Mouse (Mus musculus) kidney, adult 2 months (tissue): ENCODE results near the gene Hba-a1. TPM values are rescaled to one million over a fixed set of nuclear protein-coding genes. Genes with fewer than 3 reads are reported as not detected.

Source experiments
- DNase-seq: peaks from one replicate; pipeline ENCODE4 v3.0.0; 2021
- H3K27ac ChIP-seq: fragments of 200-500 bp; 2 replicates; pipeline ENCODE4 v1.5.1; 2012; ENCODE audit warnings: low read depth, low read length, control low read depth, inconsistent platforms; ENCODE audit not compliant: insufficient read depth
- H3K27me3 ChIP-seq: fragments of 200-500 bp; replicated peaks from 2 replicates; pipeline ENCODE4 v1.6.1; 2012; ENCODE audit warnings: mild to moderate bottlenecking, moderate library complexity, low read length, inconsistent platforms; ENCODE audit not compliant: control insufficient read depth, insufficient read depth
- H3K36me3 ChIP-seq: fragments of 200-500 bp; 2 replicates; pipeline ENCODE4 v1.6.1; 2012; ENCODE audit warnings: mild to moderate bottlenecking, moderate library complexity, low read length, inconsistent platforms; ENCODE audit not compliant: control insufficient read depth, insufficient read depth
- H3K4me1 ChIP-seq: fragments of 200-500 bp; 2 replicates; pipeline ENCODE4 v1.6.1; 2011; ENCODE audit warnings: low read length; ENCODE audit not compliant: control insufficient read depth, insufficient read depth
- H3K4me3 ChIP-seq: fragments of 200-500 bp; 2 replicates; pipeline ENCODE4 v1.5.1; 2011; ENCODE audit warnings: mild to moderate bottlenecking, low read depth, low read length, control low read depth; ENCODE audit not compliant: insufficient read depth
- CTCF ChIP-seq: fragments of 200-500 bp; conservative IDR thresholded peaks from 2 replicates; pipeline ENCODE4 v1.5.1; 2011; ENCODE audit warnings: low read depth, mild to moderate bottlenecking, control low read depth, low read length, moderate library complexity, mixed read lengths; ENCODE audit not compliant: insufficient read depth, insufficient read length
- POLR2A ChIP-seq: fragments of 200-500 bp; IDR thresholded peaks from one replicate; pipeline ENCODE4 v1.6.1; 2011; ENCODE audit warnings: low read depth, low read length, control low read depth
- WGBS: fragments of 180-500 bp; shearing (Covaris S2); methylation state at CpG from one replicate; pipeline ENCODE4 v1.1.7; 2018; 5-methylcytosine and 5-hydroxymethylcytosine counted together
- polyA plus RNA-seq: library from polyadenylated mRNA; depleted of rRNA; stranded (reverse); fragments of >200 nt; gene quantifications from 2 replicates; pipeline ENCODE4 v1.2.3, GENCODE M21; 2012

Hba-a1 gene
- polyA plus RNA-seq, 1 experiment, result 2,108 TPM

DNA sequence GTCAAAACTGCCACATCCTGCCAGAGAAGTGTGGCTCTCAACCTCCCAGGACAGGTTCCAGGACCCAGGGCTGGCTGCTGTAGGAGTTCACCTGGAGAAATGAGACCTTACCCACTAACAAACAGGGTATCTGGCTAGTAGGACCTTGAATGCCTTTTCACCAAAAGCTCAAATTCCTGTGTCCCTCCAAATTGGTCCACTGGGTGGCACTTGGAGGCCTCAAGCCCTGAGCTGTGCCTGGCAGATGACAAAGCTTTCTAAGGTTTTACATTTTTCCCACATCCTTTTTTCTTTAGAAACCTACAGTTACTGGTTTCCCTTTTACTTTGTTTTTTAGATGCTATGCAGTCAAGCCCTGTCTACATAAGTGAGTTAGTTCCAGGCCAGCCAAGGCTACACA, 36.2 kb upstream of the Hba-a1 start:
- no peaks in the 10 kb centered on the region for H3K4me1 ChIP-seq
- H3K4me3 ChIP-seq, result no peak overlapping the region
- DNase-seq, result no peak
- no peak overlapping the region for H3K27ac ChIP-seq
- H3K36me3 ChIP-seq, result peaks cover 1% of the 10 kb centered on the region
- H3K27me3 ChIP-seq, result no peaks in the 10 kb centered on the region
- TF ChIP-seq CTCF, result 0 out of 2 replicates have a peak, but pooled peaks have one; percentile 15
- no peak for TF ChIP-seq POLR2A

DNA sequence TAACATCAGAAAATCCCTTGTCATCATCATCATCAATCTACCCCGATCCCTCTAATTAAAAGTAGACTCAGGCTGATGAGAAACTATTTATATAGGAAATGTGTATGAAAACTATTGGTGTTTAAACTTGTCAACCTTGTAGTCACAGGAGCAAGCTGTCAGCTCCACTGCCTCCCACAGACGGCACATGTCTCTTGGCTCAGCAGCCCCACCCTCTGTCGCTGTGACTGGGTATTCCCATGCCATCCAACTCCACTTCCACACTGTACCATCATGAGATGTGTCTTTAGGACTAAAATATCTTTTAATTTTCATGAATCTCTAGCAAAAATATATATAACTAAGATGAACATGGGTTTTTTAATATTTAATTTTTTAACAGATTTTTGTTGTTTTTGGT, 35.0 kb upstream of the Hba-a1 start:
- WGBS, result 69% methylated on average over 3 of the region's 3 CpGs

DNA sequence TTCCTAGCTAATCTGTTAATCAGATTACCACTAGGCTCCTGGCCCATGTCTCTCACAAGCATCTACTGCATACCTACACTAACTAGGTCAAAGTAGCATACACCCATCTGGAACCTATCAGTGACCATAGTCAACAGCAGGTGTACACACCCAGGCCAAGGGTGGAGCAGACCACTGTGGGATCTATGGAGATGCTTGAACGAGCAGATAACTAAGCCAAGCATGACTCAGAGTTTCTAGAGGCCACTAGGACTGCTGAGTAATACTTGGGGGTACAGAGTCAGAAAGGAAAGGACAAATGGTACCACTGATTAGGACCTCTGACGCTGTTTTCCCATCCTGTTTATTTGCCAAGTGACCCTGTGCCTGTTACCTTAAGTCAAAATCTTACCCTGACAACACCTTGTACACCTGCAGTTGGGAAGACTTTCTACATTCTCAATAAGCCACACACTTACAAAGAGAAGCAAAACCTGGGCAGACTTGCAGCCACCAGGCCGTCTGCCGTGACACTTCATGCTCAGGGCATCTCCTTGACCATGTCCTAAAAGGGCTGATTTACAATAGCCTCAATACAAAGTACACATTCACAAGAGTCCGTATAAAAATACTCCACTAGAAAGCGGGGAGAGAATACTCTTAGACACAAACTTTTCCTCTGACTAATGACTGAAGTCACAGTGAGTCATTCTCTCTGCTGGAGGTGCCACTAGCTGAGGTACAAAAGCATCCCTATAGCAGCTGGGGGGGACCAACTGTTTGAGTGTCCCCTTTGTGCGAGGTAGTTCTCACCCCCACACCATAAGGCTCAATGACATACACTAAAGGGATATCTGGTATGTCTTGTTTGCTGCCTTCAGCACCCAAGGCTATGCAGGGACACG, 32.2 kb upstream of the Hba-a1 start:
- Histone ChIP-seq H3K27me3 (no peaks in the 10 kb centered on the region), H3K4me3 (no peak overlapping the region), H3K36me3 (peaks cover 1% of the 10 kb centered on the region), H3K27ac (no peak overlapping the region), H3K4me1 (no peaks in the 10 kb centered on the region)
- 88% methylated on average over 8 of the region's 8 CpGs for WGBS
- no peak for DNase-seq
- no peak for TF ChIP-seq POLR2A
- no peak for TF ChIP-seq CTCF

More for the DNA sequence above, 35.0 kb upstream of the Hba-a1 start:
- Histone ChIP-seq H3K4me3 (no peak overlapping the region), H3K27ac (no peak overlapping the region), H3K4me1 (no peaks in the 10 kb centered on the region), H3K36me3 (peaks cover 1% of the 10 kb centered on the region), H3K27me3 (no peaks in the 10 kb centered on the region)
- TF ChIP-seq CTCF (no peak), POLR2A (no peak)
- DNase-seq, result no peak

DNA sequence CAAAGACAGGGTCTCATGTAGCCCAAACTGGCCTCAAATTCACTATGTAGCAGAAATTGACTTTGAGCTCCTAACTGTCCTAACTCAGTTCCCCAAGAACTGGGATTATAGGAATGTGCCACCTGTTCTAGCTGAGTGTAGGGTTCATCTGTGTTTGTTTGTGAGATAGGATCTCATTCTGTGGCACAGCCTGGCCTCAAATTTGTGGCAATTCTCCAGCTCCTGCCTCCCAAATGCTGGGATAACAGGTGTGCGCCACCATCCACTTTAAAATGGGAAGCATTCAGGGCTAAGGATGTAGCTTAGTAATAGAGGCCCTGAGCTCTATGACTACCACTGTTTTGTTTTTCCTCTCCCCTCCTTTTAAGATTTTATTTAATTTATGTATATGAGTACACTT, 30.2 kb upstream of the Hba-a1 start:
- 100% methylated on average over 1 of the region's 1 CpGs for WGBS
- peaks cover 1% of the 10 kb centered on the region for H3K36me3 ChIP-seq
- no peak overlapping the region for H3K27ac ChIP-seq
- no peaks in the 10 kb centered on the region for H3K27me3 ChIP-seq
- no peak for DNase-seq
- TF ChIP-seq POLR2A (no peak), CTCF (no peak)
- no peak overlapping the region for H3K4me3 ChIP-seq
- no peaks in the 10 kb centered on the region for H3K4me1 ChIP-seq

DNA sequence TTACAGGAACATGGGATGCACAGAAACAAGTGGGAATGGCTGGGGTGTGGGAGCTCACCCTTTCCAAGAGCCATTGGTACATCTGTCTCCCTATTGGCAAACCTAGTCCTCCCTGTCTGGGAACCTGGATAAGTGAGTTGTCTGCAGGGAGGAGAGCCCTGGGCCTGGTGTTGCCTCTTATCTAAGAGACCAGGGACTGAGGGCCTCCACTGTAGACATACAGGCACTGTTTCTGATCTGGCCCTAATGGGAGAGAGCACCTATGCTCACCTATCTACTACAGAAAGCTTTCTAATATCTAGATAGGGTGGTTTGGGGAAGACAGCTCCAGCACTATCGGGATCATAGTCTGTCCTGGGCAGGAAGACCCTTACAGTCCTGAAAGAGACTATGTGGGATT, 27.2 kb upstream of the Hba-a1 start:
- no peaks in the 10 kb centered on the region for H3K4me1 ChIP-seq
- no peaks in the 10 kb centered on the region; the same call in 1 of the 2 replicates for H3K36me3 ChIP-seq
- no peaks in the 10 kb centered on the region for H3K27me3 ChIP-seq
- no peak overlapping the region for H3K27ac ChIP-seq
- DNase-seq, result no peak
- no peak for TF ChIP-seq CTCF
- no peak overlapping the region for H3K4me3 ChIP-seq
- WGBS, result 100% methylated on average over 1 of the region's 1 CpGs

DNA sequence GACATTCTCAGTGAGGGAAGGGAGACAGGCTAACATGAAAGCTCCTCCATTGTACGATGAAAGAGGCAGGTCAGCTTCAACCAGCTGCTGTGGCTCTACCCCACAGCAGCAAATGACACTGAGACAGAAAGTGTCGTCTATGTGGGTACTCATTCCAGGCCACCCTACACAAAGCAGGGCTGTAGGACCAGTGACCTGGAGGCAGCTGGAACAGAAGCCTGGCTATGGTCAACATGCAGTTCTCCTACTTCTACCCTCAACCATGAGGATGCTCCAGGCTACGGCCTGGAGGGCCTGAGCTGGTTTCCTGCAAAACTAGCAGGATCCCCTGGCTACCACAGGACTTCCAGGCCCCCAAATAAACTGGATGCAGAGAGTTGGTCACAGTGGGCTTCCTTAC, 26.7 kb upstream of the Hba-a1 start:
- H3K4me1 ChIP-seq, result no peaks in the 10 kb centered on the region
- no peaks in the 10 kb centered on the region for H3K27me3 ChIP-seq
- no peak for TF ChIP-seq POLR2A
- TF ChIP-seq CTCF, result no peak
- WGBS, result 89% methylated on average over 3 of the region's 3 CpGs
- no peak overlapping the region for H3K4me3 ChIP-seq
- no peak for DNase-seq
- no peak overlapping the region for H3K27ac ChIP-seq
- peaks cover under 1% of the 10 kb centered on the region; the same call in 1 of the 2 replicates for H3K36me3 ChIP-seq

DNA sequence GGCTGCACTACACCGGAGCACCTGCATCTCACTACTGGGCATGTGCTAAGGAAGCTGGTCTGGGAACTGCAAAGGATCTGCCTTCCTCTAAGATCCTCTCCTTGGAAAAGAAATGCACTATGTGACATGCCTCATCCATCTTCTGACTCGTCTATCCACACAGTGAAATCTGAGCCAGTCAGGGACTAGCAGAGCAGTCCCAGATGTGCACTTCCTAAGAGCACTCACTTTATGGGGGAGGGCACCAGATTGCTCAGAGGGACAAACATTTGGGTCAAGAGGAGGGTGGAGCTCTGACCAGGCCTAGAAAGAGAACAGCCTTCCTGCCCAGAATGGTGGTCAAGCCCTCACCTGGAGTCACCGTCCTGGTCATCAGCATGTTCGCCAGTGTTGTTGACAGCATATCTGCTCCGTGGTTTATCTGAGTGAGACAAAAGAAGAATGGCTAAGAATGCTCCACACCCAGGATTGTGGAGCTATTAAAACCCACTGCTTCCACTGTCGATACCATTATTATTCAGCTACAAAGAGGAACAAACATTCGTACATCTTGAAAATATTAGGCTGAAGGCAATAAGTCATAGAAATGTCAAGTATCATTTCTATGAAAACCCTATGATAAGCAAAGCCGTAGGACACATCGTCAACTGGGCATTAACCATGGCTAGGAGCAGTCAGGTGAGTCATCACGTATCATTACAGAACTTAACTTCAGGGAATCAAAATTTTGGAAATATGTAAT, 20.5 kb upstream of the Hba-a1 start:
- H3K36me3 ChIP-seq, result peaks cover 2% of the 10 kb centered on the region; the same call in 1 of the 2 replicates
- no peak for TF ChIP-seq CTCF
- no peak for TF ChIP-seq POLR2A
- no peak overlapping the region for H3K27ac ChIP-seq
- no peak for DNase-seq
- WGBS, result 75% methylated on average over 10 of the region's 10 CpGs
- H3K4me3 ChIP-seq, result no peak overlapping the region
- H3K27me3 ChIP-seq, result no peaks in the 10 kb centered on the region
- H3K4me1 ChIP-seq, result peaks cover under 1% of the 10 kb centered on the region; the same call in 1 of the 2 replicates
